Mouse (Mus musculus): Measurements from ENCODE around the gene Nipsnap1.

GRCm38 (mm10) chr11:4885385-4885903 is 11.7 kb downstream of the Nipsnap1 start:
- no peak for TF ChIP-seq POLR2A (IDR thresholded peaks at IDR 0.05; ENCODE audit: control insufficient read depth, extremely low read depth, insufficient read depth, low read length, poor library complexity)
- TF ChIP-seq CTCF (IDR thresholded peaks at IDR 0.05; ENCODE audit: borderline replicate concordance, control insufficient read depth, extremely low read depth, insufficient read depth, low read length, poor library complexity), result no peak; the same call in 1 of the 2 replicates

Measured in thymus, adult 2 months (tissue).